8 mouse cellular contexts compared by ENCODE assay signal in genomic region chr15:102204674-102205505, GRCm38 (mm10). TPM values are rescaled to one million over a fixed set of nuclear protein-coding genes. Genes with fewer than 3 reads are reported as not detected.
DNase-seq lines count a peak whose midpoint lies in the region; ATAC-seq and TF ChIP-seq lines count a peak whose summit lies in the region.

Csad (minus strand) TSS chr15:102204724.

- H3ac ChIP-seq in myocyte (ENCODE audit: control insufficient read depth, insufficient read length), result peak within 1 kb of the TSS; percentile 73

- peaks cover 30% of the 10 kb centered on the region for H3K4me1 ChIP-seq in lung, embryonic 16.5 days (replicated peaks; ENCODE audit: control insufficient read depth, insufficient read depth, low read length)
- H3K4me1 ChIP-seq in heart, embryonic 10.5 days, result peaks cover 29% of the 10 kb centered on the region

- TF ChIP-seq POLR2A in myocyte (IDR thresholded peaks at IDR 0.05; ENCODE audit: insufficient read length, low read depth), result no peak

- peak within 1 kb of the TSS; percentile 98 for H3K9ac ChIP-seq in lung, embryonic 16.5 days (ENCODE audit: low read length)

- DNase-seq in lung, postnatal 36 days, result no peak
- no peak for DNase-seq in adrenal gland, postnatal 25 days
- DNase-seq in heart, embryonic 10.5 days (ENCODE audit: low spot score), result no peak
- no peak for DNase-seq in layer of hippocampus, postnatal 25 days (ENCODE audit: extremely low spot score in 1 of 2, low spot score in 1 of 2)
- no peak for DNase-seq in embryo, embryonic 9.5 days (ENCODE audit: extremely low spot score)

- H3K4me2 ChIP-seq in lung, embryonic 16.5 days (ENCODE audit: low read depth, low read length), result peak within 1 kb of the TSS; percentile 76
- peak within 1 kb of the TSS; percentile 87 for H3K4me2 ChIP-seq in myocyte (ENCODE audit: low read depth)

- peak within 1 kb of the TSS; percentile 100 for H3K27ac ChIP-seq in lung, embryonic 16.5 days (ENCODE audit: low read length)
- peak within 1 kb of the TSS; percentile 100 for H3K27ac ChIP-seq in heart, embryonic 10.5 days

- no peak for ATAC-seq in lung, embryonic 16.5 days (ENCODE audit: low read depth)
- ATAC-seq in monocyte, adult 5-6 weeks (replicated peaks; ENCODE audit: insufficient number of reproducible peaks, low FRiP score, low TSS enrichment, poor library complexity, severe bottlenecking), result no peak

- peaks cover 37% of the 10 kb centered on the region for H3K79me2 ChIP-seq in myocyte (ENCODE audit: control insufficient read depth, insufficient read depth)

- no peaks in the 10 kb centered on the region for H3K27me3 ChIP-seq in lung, embryonic 16.5 days (ENCODE audit: control insufficient read depth, insufficient read depth, low read depth, low read length)
- H3K27me3 ChIP-seq in heart, embryonic 10.5 days (ENCODE audit: insufficient read depth, poor library complexity, severe bottlenecking), result no peaks in the 10 kb centered on the region
- H3K27me3 ChIP-seq in myocyte (ENCODE audit: control insufficient read depth, insufficient read depth, insufficient read length), result no peaks in the 10 kb centered on the region

- peak within 1 kb of the TSS; percentile 85 for H3K4me3 ChIP-seq in lung, embryonic 16.5 days (ENCODE audit: low read length)
- H3K4me3 ChIP-seq in heart, embryonic 10.5 days, result peak within 1 kb of the TSS; percentile 93
- H3K4me3 ChIP-seq in myocyte, result peak within 1 kb of the TSS; percentile 59

- H3K9me3 ChIP-seq in lung, embryonic 16.5 days (ENCODE audit: control insufficient read depth, low read length), result no peaks in the 10 kb centered on the region
- H3K9me3 ChIP-seq in heart, embryonic 10.5 days, result no peaks in the 10 kb centered on the region

- peaks cover 22% of the 10 kb centered on the region for H3K36me3 ChIP-seq in lung, embryonic 16.5 days (ENCODE audit: control insufficient read depth, insufficient read depth, low read length)
- peaks cover 52% of the 10 kb centered on the region for H3K36me3 ChIP-seq in heart, embryonic 10.5 days
- H3K36me3 ChIP-seq in myocyte (ENCODE audit: control insufficient read depth, insufficient read depth), result peaks cover 44% of the 10 kb centered on the region

- whole genome bisulfite sequencing in lung, embryonic 16.5 days, result 36% methylated on average over 19 of the region's 19 CpGs
- 71% methylated on average over 19 of the region's 19 CpGs for WGBS in heart, embryonic 10.5 days

TF ChIP-seq in myocyte, 11 proteins besides CTCF, POLR2A, EP300 and RAD21:
- TF ChIP-seq MYOG (IDR thresholded peaks at IDR 0.05; ENCODE audit: control insufficient read depth in 1 of 3, insufficient read depth in 1 of 3, insufficient read length in 2 of 3, low read depth in 2 of 3), result no peak
- no peak for TF ChIP-seq MAX (IDR thresholded peaks at IDR 0.05; ENCODE audit: low read depth)
- no peak for TF ChIP-seq TCF12 (IDR thresholded peaks at IDR 0.05; ENCODE audit: insufficient read depth, poor library complexity, severe bottlenecking)
- no peak for TF ChIP-seq TCF3 (IDR thresholded peaks at IDR 0.05; ENCODE audit: insufficient read length, low read depth)
- no peak for TF ChIP-seq CEBPB (IDR thresholded peaks at IDR 0.05; ENCODE audit: insufficient read depth, poor library complexity, severe bottlenecking)
- no peak for TF ChIP-seq USF1 (IDR thresholded peaks at IDR 0.05; ENCODE audit: low read depth)
- TF ChIP-seq E2F4 (IDR thresholded peaks at IDR 0.05; ENCODE audit: insufficient read depth), result no peak
- no peak for TF ChIP-seq MYOD1 (IDR thresholded peaks at IDR 0.05; ENCODE audit: control insufficient read depth in 1 of 3, insufficient read length in 2 of 3, low read depth in 2 of 3)

RNA-seq across cellular contexts. Expression of gene Csad, which starts in this region (rescaled TPM):
- 69.5 and 70.6 TPM in 2 replicates for polyA plus RNA-seq in lung, embryonic 16.5 days (2015; fragmentation: Nextera tagmentation; extraction: Ambion mirVana)
- 76.1 and 76.8 TPM in 2 replicates for total RNA-seq in adrenal gland, postnatal 25 days (2021)
- polyA plus RNA-seq in heart, embryonic 10.5 days (2016; fragmentation: Nextera tagmentation; extraction: Ambion mirVana), result 36.1 and 41.0 TPM in 2 replicates
- total RNA-seq in layer of hippocampus, postnatal 25 days (2021), result 10 to 100 TPM; 32.5 to 38.4 TPM
- polyA plus RNA-seq in myocyte (2012; fragmentation: generic; extraction: Trizol), result 18.8 TPM
- 4.1 to 11.2 TPM (median 8.1 TPM) in 3 replicates for total RNA-seq in monocyte, adult 5-6 weeks (2017)
